Mouse (Mus musculus) CH12.LX (cell line): Measurements from ENCODE around the gene Gck. TPM values are rescaled to one million over a fixed set of nuclear protein-coding genes. Genes with fewer than 3 reads are reported as not detected.

Experiments
- DNase-seq: peaks from one replicate; pipeline ENCODE4 v3.0.0-alpha.2; 2013; ENCODE audit errors: extremely low read depth
- H3K27ac ChIP-seq: 2 replicates; pipeline ENCODE4 v1.5.1; 2012; ENCODE audit warnings: low read depth, mild to moderate bottlenecking, control low read depth, moderate library complexity; ENCODE audit not compliant: insufficient read depth
- H3K27me3 ChIP-seq: replicated peaks from 2 replicates; pipeline ENCODE3; 2012; ENCODE audit warnings: inconsistent platforms
- H3K36me3 ChIP-seq, 2 experiments: replicated peaks in 1 of 2; 2 replicates each; pipeline versions ENCODE3 to v1.6.1; 2012; ENCODE audit warnings: inconsistent platforms in 1 of 2, low read length in 1 of 2, mild to moderate bottlenecking in 1 of 2, mixed read lengths in 1 of 2, moderate library complexity in 1 of 2; ENCODE audit not compliant: control insufficient read depth in 1 of 2, insufficient read depth in 1 of 2
- H3K4me1 ChIP-seq, 2 experiments: 2 replicates each; pipeline ENCODE4 v1.6.1; 2012; ENCODE audit warnings: inconsistent platforms in 1 of 2, moderate library complexity in 1 of 2; ENCODE audit not compliant: insufficient read depth in 2 of 2, control insufficient read depth in 1 of 2
- H3K4me2 ChIP-seq: 2 replicates; pipeline ENCODE4 v1.6.1; 2012; ENCODE audit warnings: low read depth, mild to moderate bottlenecking, control low read depth; ENCODE audit not compliant: poor library complexity, insufficient read depth, severe bottlenecking
- H3K4me3 ChIP-seq, 3 experiments: fragments of 150-350 bp in 1 of 3; sonication (generic) in 1 of 3; replicated peaks in 1 of 3; 2 replicates each; pipeline versions ENCODE3 to v1.5.1; 2011 to 2012; ENCODE audit warnings: low read depth in 2 of 3, low read length in 2 of 3, mild to moderate bottlenecking in 2 of 3, moderate library complexity in 2 of 3, control low read depth in 1 of 3, improper control_type of control experiment in 1 of 3, inconsistent platforms in 1 of 3, mixed read lengths in 1 of 3; ENCODE audit not compliant: poor library complexity in 1 of 3
- H3K79me2 ChIP-seq: replicated peaks from 2 replicates; pipeline ENCODE4 v1.6.1; 2012; ENCODE audit warnings: mild to moderate bottlenecking, moderate library complexity; ENCODE audit not compliant: control insufficient read depth, poor library complexity, insufficient read depth, severe bottlenecking; ENCODE audit errors: extremely low read depth
- H3K9ac ChIP-seq: 2 replicates; pipeline ENCODE4 v1.6.1; 2012; ENCODE audit warnings: low read depth, mild to moderate bottlenecking, control low read depth, moderate library complexity; ENCODE audit not compliant: insufficient read depth
- H3K9me3 ChIP-seq: replicated peaks from 2 replicates; pipeline ENCODE3; 2012; ENCODE audit warnings: low read length, inconsistent platforms, mixed read lengths
- CHD1 ChIP-seq: IDR thresholded peaks from 2 replicates; pipeline ENCODE4 v1.6.1; 2012; ENCODE audit warnings: low read depth, low read length, improper control_type of control experiment, inconsistent platforms
- CHD2 ChIP-seq: IDR thresholded peaks from 2 replicates; pipeline ENCODE4 v1.6.1; 2011; ENCODE audit warnings: low read length, improper control_type of control experiment
- CTCF ChIP-seq, 2 experiments: IDR thresholded peaks in 1 of 2; conservative IDR thresholded peaks in 1 of 2; 2 replicates each; pipeline ENCODE4 v1.5.1; 2011 to 2012; ENCODE audit warnings: low read depth in 2 of 2, low read length in 2 of 2, improper control_type of control experiment in 1 of 2, inconsistent platforms in 1 of 2, mild to moderate bottlenecking in 1 of 2, moderate library complexity in 1 of 2
- E2F4 ChIP-seq: IDR thresholded peaks from 2 replicates; pipeline ENCODE4 v1.6.1; 2011; ENCODE audit warnings: low read depth, low read length, improper control_type of control experiment; ENCODE audit not compliant: insufficient replicate concordance
- ELF1 ChIP-seq: IDR thresholded peaks from 2 replicates; pipeline ENCODE4 v1.6.1; 2014; ENCODE audit warnings: low read depth, mild to moderate bottlenecking, inconsistent platforms, low read length, improper control_type of control experiment
- EP300 ChIP-seq: IDR thresholded peaks from 2 replicates; pipeline ENCODE4 v1.6.1; 2011; ENCODE audit warnings: low read length, improper control_type of control experiment
- ETS1 ChIP-seq: conservative IDR thresholded peaks from 2 replicates; pipeline ENCODE4 v1.6.1; 2012; ENCODE audit warnings: low read depth, mild to moderate bottlenecking, inconsistent platforms, low read length, improper control_type of control experiment, moderate library complexity
- HCFC1 ChIP-seq: IDR thresholded peaks from 2 replicates; pipeline ENCODE4 v1.6.1; 2012; ENCODE audit warnings: low read depth, mild to moderate bottlenecking, inconsistent platforms, low read length, improper control_type of control experiment
- IRF4 ChIP-seq: IDR thresholded peaks from 2 replicates; pipeline ENCODE4 v1.6.1; 2014; ENCODE audit warnings: low read depth, mild to moderate bottlenecking, inconsistent platforms, low read length, improper control_type of control experiment
- JUN ChIP-seq: IDR thresholded peaks from 2 replicates; pipeline ENCODE4 v1.6.1; 2011; ENCODE audit warnings: low read depth, mild to moderate bottlenecking, low read length, improper control_type of control experiment, moderate library complexity; ENCODE audit not compliant: insufficient read depth
- JUND ChIP-seq: conservative IDR thresholded peaks from 2 replicates; pipeline ENCODE4 v1.6.1; 2011; ENCODE audit warnings: low read depth, low read length, improper control_type of control experiment
- KAT2A ChIP-seq: IDR thresholded peaks from 2 replicates; pipeline ENCODE4 v1.6.1; 2012; ENCODE audit warnings: low read length, improper control_type of control experiment, inconsistent platforms; ENCODE audit not compliant: insufficient replicate concordance
- MAFK ChIP-seq: IDR thresholded peaks from 2 replicates; pipeline ENCODE4 v1.6.1; 2011; ENCODE audit warnings: low read length, improper control_type of control experiment; ENCODE audit not compliant: insufficient replicate concordance
- MAZ ChIP-seq: IDR thresholded peaks from 2 replicates; pipeline ENCODE4 v1.6.1; 2012; ENCODE audit warnings: low read depth, mild to moderate bottlenecking, inconsistent platforms, low read length, improper control_type of control experiment, moderate library complexity
- MEF2A ChIP-seq: IDR thresholded peaks from 2 replicates; pipeline ENCODE4 v1.6.1; 2014; ENCODE audit warnings: low read depth, mild to moderate bottlenecking, inconsistent platforms, low read length, improper control_type of control experiment, borderline replicate concordance
- MXI1 ChIP-seq: IDR thresholded peaks from 2 replicates; pipeline ENCODE4 v1.6.1; 2011; ENCODE audit warnings: mild to moderate bottlenecking, low read depth, low read length, improper control_type of control experiment
- MYC ChIP-seq: IDR thresholded peaks from 2 replicates; pipeline ENCODE4 v1.6.1; 2011; ENCODE audit warnings: low read depth, mild to moderate bottlenecking, improper control_type of control experiment, low read length
- NELFE ChIP-seq: IDR thresholded peaks from 2 replicates; pipeline ENCODE4 v1.6.1; 2011; ENCODE audit warnings: low read depth, low read length, improper control_type of control experiment
- NRF1 ChIP-seq: IDR thresholded peaks from 2 replicates; pipeline ENCODE4 v1.6.1; 2014; ENCODE audit warnings: low read depth, mild to moderate bottlenecking, inconsistent platforms, low read length, improper control_type of control experiment, moderate library complexity
- PAX5 ChIP-seq: IDR thresholded peaks from 2 replicates; pipeline ENCODE4 v1.6.1; 2012; ENCODE audit warnings: low read length, inconsistent platforms, mixed read lengths
- POLR2AphosphoS2 ChIP-seq: IDR thresholded peaks from 2 replicates; pipeline ENCODE4 v1.6.1; 2011; ENCODE audit warnings: low read depth, low read length, improper control_type of control experiment
- RAD21 ChIP-seq: IDR thresholded peaks from 2 replicates; pipeline ENCODE4 v1.6.1; 2011; ENCODE audit warnings: low read depth, mild to moderate bottlenecking, low read length, improper control_type of control experiment, moderate library complexity
- RCOR1 ChIP-seq: conservative IDR thresholded peaks from 2 replicates; pipeline ENCODE4 v1.6.1; 2012; ENCODE audit warnings: low read depth, mild to moderate bottlenecking, inconsistent platforms, low read length, improper control_type of control experiment
- SIN3A ChIP-seq: IDR thresholded peaks from 2 replicates; pipeline ENCODE4 v1.6.1; 2012; ENCODE audit warnings: low read length, improper control_type of control experiment, inconsistent platforms
- SMC3 ChIP-seq: IDR thresholded peaks from 2 replicates; pipeline ENCODE4 v1.6.1; 2011; ENCODE audit warnings: low read depth, low read length, improper control_type of control experiment
- TBP ChIP-seq: conservative IDR thresholded peaks from 2 replicates; pipeline ENCODE4 v1.6.1; 2011; ENCODE audit warnings: low read depth, low read length, improper control_type of control experiment
- TCF12 ChIP-seq: IDR thresholded peaks from 2 replicates; pipeline ENCODE4 v1.6.1; 2014; ENCODE audit warnings: low read depth, mild to moderate bottlenecking, inconsistent platforms, low read length, improper control_type of control experiment
- UBTF ChIP-seq: IDR thresholded peaks from 2 replicates; pipeline ENCODE4 v1.6.1; 2012; ENCODE audit warnings: low read depth, mild to moderate bottlenecking, inconsistent platforms, low read length, improper control_type of control experiment, moderate library complexity
- USF1 ChIP-seq: IDR thresholded peaks from 2 replicates; pipeline ENCODE4 v1.6.1; 2014; ENCODE audit warnings: low read depth, mild to moderate bottlenecking, inconsistent platforms, low read length, improper control_type of control experiment
- USF2 ChIP-seq: conservative IDR thresholded peaks from 2 replicates; pipeline ENCODE4 v1.6.1; 2011; ENCODE audit warnings: low read depth, low read length, improper control_type of control experiment
- ZC3H11A ChIP-seq: IDR thresholded peaks from 2 replicates; pipeline ENCODE4 v1.6.1; 2012; ENCODE audit warnings: low read depth, mild to moderate bottlenecking, inconsistent platforms, low read length, improper control_type of control experiment
- ZKSCAN1 ChIP-seq: IDR thresholded peaks from 2 replicates; pipeline ENCODE4 v1.6.1; 2012; ENCODE audit warnings: low read depth, inconsistent platforms, low read length, improper control_type of control experiment, borderline replicate concordance
- ZMIZ1 ChIP-seq: IDR thresholded peaks from 2 replicates; pipeline ENCODE4 v1.6.1; 2012; ENCODE audit warnings: low read depth, mild to moderate bottlenecking, inconsistent platforms, low read length, improper control_type of control experiment
- ZNF384 ChIP-seq: IDR thresholded peaks from 2 replicates; pipeline ENCODE4 v1.6.1; 2012; ENCODE audit warnings: low read depth, low read length, improper control_type of control experiment, inconsistent platforms
- dilution Hi-C: fragments of 300-500 bp; cut with MboI; formaldehyde crosslinking; loops from 2 replicates; pipeline ENCODE4 v1.14.3; 2020; ENCODE audit warnings: low sequenced_read_pairs; ENCODE audit not compliant: extremely low pct_unique_long_range_greater_than_20kb, extremely low pct_ligation_motif_present
- in situ Hi-C: fragments of 300-500 bp; cut with MboI; formaldehyde crosslinking; loops from 3 replicates; pipeline ENCODE4 v1.14.3; 2019; ENCODE audit warnings: low sequenced_read_pairs, low pct_ligation_motif_present, low pct_unique_long_range_greater_than_20kb, mixed read lengths
- polyA plus RNA-seq: library from polyadenylated mRNA; unstranded; fragments of >175 nt; gene quantifications from 2 replicates; pipeline ENCODE4 v1.2.1, GENCODE M21; 2012; ENCODE audit warnings: low read depth; ENCODE audit not compliant: insufficient read length
- total RNA-seq, 2 experiments: library from RNA; depleted of rRNA; stranded (reverse); fragments of 300-350 nt in 1 of 2; fragments of >200 nt in 1 of 2; gene quantifications; 2 replicates each; pipeline ENCODE4 v1.2.3; 2012 to 2014

The Gck gene
- total and polyA plus RNA-seq, 3 experiments = 0.68 to 1.4 (median 1.0) TPM

- Histone ChIP-seq H3K4me3 (no peak overlapping the region), H3K4me1 (peaks cover 30 to 31% of the 10 kb centered on the region in 2 experiments), H3K9ac (no peak overlapping the region), H3K9me3 (no peaks in the 10 kb centered on the region), H3K4me2 (no peak overlapping the region), H3K27me3 (no peaks in the 10 kb centered on the region), H3K79me2 (no peaks in the 10 kb centered on the region), H3K36me3 (peaks cover 0 to 2% of the 10 kb centered on the region in 2 experiments), H3K27ac (no peak overlapping the region)
- DNase-seq = peak; percentile 91
- in situ Hi-C loops = loop anchor here (5.0 kb wide), 2 partner anchors 201 to 271 kb away; partner anchors contain the start of gene Ddx56
- TF ChIP-seq USF2 = no peak
- TF ChIP-seq NELFE = peak; percentile 26; the same call in 1 of the 2 replicates
- peak; percentile 99 for TF ChIP-seq SMC3
- peak; percentile 84 for TF ChIP-seq ZC3H11A
- TF ChIP-seq MYC = no peak
- no peak for TF ChIP-seq HCFC1
- TF ChIP-seq CHD1 = no peak
- TF ChIP-seq ZNF384 = no peak
- TF ChIP-seq MEF2A = peak; percentile 7; the same call in 1 of the 2 replicates
- no peak for TF ChIP-seq NRF1
- no peak for TF ChIP-seq EP300
- TF ChIP-seq TBP = no peak
- no peak for TF ChIP-seq MAFK
- 0 out of 2 replicates have a peak, but pooled peaks have one; percentile 27 for TF ChIP-seq TCF12
- TF ChIP-seq IRF4 = no peak
- peak; percentile 100 for TF ChIP-seq RAD21
- no peak for TF ChIP-seq JUN
- TF ChIP-seq ELF1 = no peak
- no peak for TF ChIP-seq UBTF
- no peak for TF ChIP-seq SIN3A
- no peak for TF ChIP-seq ZMIZ1
- no peak for TF ChIP-seq PAX5
- no peak for TF ChIP-seq JUND
- TF ChIP-seq KAT2A = no peak
- TF ChIP-seq E2F4 = no peak
- no peak for TF ChIP-seq POLR2AphosphoS2
- no peak for TF ChIP-seq ZKSCAN1
- TF ChIP-seq MXI1 = no peak
- TF ChIP-seq MAZ = no peak
- peak; percentile 90 to 99 for TF ChIP-seq CTCF (conservative IDR thresholded peaks at IDR 0.05 in 1 of 2, IDR thresholded peaks at IDR 0.05 in 1 of 2; ENCODE audit: low read depth in 2 of 2, low read length in 2 of 2)
- TF ChIP-seq USF1 = no peak
- no peak for TF ChIP-seq CHD2
- no peak for TF ChIP-seq ETS1
- no peak for TF ChIP-seq RCOR1
- dilution Hi-C loops = no loop called here
These were observed 46.1 kb upstream of the Gck start for GRCm38 (mm10) chr11:5995989-5996388.
